Mouse (Mus musculus) erythroblast, embryonic 14.5 days (primary cell): ENCODE results near the gene Sorcs2.

Experiments used
- GATA1 ChIP-seq: IDR thresholded peaks from 2 replicates; pipeline ENCODE4 v1.6.1; 2012; ENCODE audit warnings: low read length, inconsistent platforms, mixed read lengths
- TAL1 ChIP-seq: IDR thresholded peaks from 3 replicates; pipeline ENCODE4 v1.6.1; 2012; ENCODE audit warnings: low read length, inconsistent platforms, mixed read lengths

DNA sequence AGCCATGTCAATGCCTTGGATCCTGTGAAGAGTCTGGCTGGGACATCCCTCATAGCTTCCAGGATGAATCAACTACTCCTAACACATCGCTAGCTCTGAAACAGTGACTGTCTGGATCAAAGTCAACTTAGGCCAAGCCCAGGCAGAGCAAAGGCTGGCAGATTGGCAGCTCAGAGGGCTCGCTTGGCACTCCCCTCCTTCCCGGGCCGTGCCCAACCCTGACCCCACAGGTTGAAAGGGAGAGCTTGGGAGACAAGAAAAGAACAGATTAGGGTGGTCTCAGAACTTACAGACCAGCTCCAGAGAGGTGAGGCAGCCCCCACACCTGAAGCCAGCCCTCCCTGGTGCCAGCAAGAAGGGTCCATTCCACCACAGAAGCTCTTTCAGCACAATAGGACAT, 14.5 kb downstream of the Sorcs2 start:
- TF ChIP-seq GATA1 (no peak), TAL1 (no peak)
